Comparison of ENCODE assay signal across 25 mouse cellular contexts in the genomic region with DNA sequence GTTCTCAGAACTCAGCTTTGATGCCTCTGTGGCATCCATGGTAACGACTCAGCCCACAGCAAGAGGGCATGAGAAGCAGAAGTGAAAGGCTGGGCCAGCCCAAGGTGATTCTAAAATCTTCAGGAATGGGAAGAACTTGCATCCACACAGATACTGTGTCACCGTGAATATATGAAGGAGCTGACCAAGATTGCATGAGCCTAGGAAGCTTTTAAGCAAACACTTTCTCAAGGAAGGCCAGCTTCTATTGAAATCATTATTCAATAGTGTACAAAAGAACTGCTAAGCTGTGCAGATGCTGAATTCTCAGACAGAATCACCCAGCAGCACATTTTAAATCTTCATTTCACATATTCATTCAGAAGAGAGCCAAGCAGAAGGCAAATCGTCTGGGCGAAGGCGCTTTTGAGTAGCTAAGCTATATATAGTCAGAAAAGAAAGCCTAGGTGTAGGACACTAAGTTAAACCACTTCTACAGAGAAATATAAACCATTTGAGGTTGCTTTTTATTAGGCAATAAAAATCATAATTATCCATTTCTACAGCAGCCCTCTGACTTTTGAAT.
A peak's percentile ranks its signal among the peaks of the same experiment; 100 is the strongest.
DNase-seq lines count a peak whose midpoint lies in the region; ATAC-seq and TF ChIP-seq lines count a peak whose summit lies in the region.
"Had no signal": no experiment of that assay in that cellular context is flagged by ENCODE, and none has a peak within 500 bp of the region (broad histone marks: within the 10 kb centered on the region; RNA-seq: fewer than 3 reads in every experiment).

No protein-coding gene starts in this region.

- 60% methylated on average over 5 of the region's 5 CpGs for WGBS in forebrain, postnatal 0 days
- WGBS in forebrain, embryonic 13.5 days = 75% methylated on average over 5 of the region's 5 CpGs
- 53% methylated on average over 5 of the region's 5 CpGs for WGBS in midbrain, embryonic 16.5 days

- ATAC-seq in forebrain, postnatal 0 days = peak; percentile 51
- ATAC-seq in forebrain, embryonic 13.5 days = no peak
- peak; percentile 57; the same call in 1 of the 2 replicates for ATAC-seq in midbrain, embryonic 16.5 days
- ATAC-seq: intestine, embryonic 16.5 days had no signal

- peak; percentile 9 for DNase-seq in forebrain, postnatal 0 days
- peak; percentile 17 to 18 for DNase-seq in left cerebral cortex, postnatal 14 days (ENCODE audit: low spot score in 2 of 2)
- no peak for DNase-seq in left cerebral cortex, adult 11 months (ENCODE audit: low spot score)
- no peak for DNase-seq in lung, postnatal 25 days (ENCODE audit: low spot score)
- no peak for DNase-seq in gastrocnemius, adult 8-10 months (ENCODE audit: low spot score in 2 of 2)
- DNase-seq: adrenal gland, adult 8-10 months; cerebellum, adult 11 months; cerebellum, adult 9-11 months; gastrocnemius, postnatal 36 days; heart, adult 18-20 months; heart, postnatal 4 days; kidney, adult 8-10 months; kidney, postnatal 14 days; liver; lung, adult 2 months; lung, postnatal 10 days had no signal

- TF ChIP-seq CTCF in forebrain, postnatal 0 days (IDR thresholded peaks at IDR 0.05; ENCODE audit: low read depth) = no peak
- TF ChIP-seq CTCF in cortical plate, adult 2 months (IDR thresholded peaks at IDR 0.05; ENCODE audit: extremely low read depth, insufficient read depth, low read length) = no peak

- H3K27ac ChIP-seq in forebrain, postnatal 0 days (ENCODE audit: low read depth, low read length) = no peak overlapping the region
- H3K27ac ChIP-seq in forebrain, embryonic 13.5 days = no peak overlapping the region
- H3K27ac ChIP-seq in cortical plate, adult 2 months (ENCODE audit: insufficient read depth, low read length) = peak overlapping the region; percentile 57; the same call in 1 of the 2 replicates
- H3K27ac ChIP-seq in midbrain, embryonic 16.5 days (ENCODE audit: low read length) = peak overlapping the region; percentile 44; the same call in 1 of the 2 replicates
- H3K27ac ChIP-seq: hindbrain, embryonic 13.5 days; liver, embryonic 14.5 days; neural tube, embryonic 13.5 days had no signal

- H3K4me3 ChIP-seq in forebrain, postnatal 0 days (ENCODE audit: low read depth, low read length) = no peak overlapping the region
- no peak overlapping the region for H3K4me3 ChIP-seq in forebrain, embryonic 13.5 days
- no peak overlapping the region for H3K4me3 ChIP-seq in cortical plate, adult 2 months (ENCODE audit: insufficient read depth, low read length)
- H3K4me3 ChIP-seq in midbrain, embryonic 16.5 days (ENCODE audit: low read depth, low read length) = no peak overlapping the region
- H3K4me3 ChIP-seq: erythroblast, embryonic 14.5 days; hindbrain, embryonic 13.5 days; neural tube, embryonic 13.5 days had no signal

- H3K9me3 ChIP-seq in forebrain, postnatal 0 days (ENCODE audit: low read length) = no peaks in the 10 kb centered on the region
- no peaks in the 10 kb centered on the region for H3K9me3 ChIP-seq in forebrain, embryonic 13.5 days (replicated peaks)
- H3K9me3 ChIP-seq in midbrain, embryonic 16.5 days (replicated peaks; ENCODE audit: control insufficient read depth, low read length, poor library complexity, severe bottlenecking) = no peaks in the 10 kb centered on the region
- H3K9me3 ChIP-seq: hindbrain, embryonic 13.5 days; neural tube, embryonic 13.5 days had no signal

- H3K4me2 ChIP-seq in forebrain, postnatal 0 days (ENCODE audit: low read depth) = no peak overlapping the region
- no peak overlapping the region for H3K4me2 ChIP-seq in forebrain, embryonic 13.5 days
- H3K4me2 ChIP-seq in midbrain, embryonic 16.5 days (ENCODE audit: low read length) = no peak overlapping the region
- H3K4me2 ChIP-seq: heart, embryonic 11.5 days; hindbrain, embryonic 13.5 days; neural tube, embryonic 13.5 days had no signal

- H3K36me3 ChIP-seq in forebrain, postnatal 0 days (ENCODE audit: insufficient read depth) = no peaks in the 10 kb centered on the region
- no peaks in the 10 kb centered on the region for H3K36me3 ChIP-seq in forebrain, embryonic 13.5 days (ENCODE audit: poor library complexity, severe bottlenecking)
- peaks cover 2% of the 10 kb centered on the region; the same call in 1 of the 2 replicates for H3K36me3 ChIP-seq in midbrain, embryonic 16.5 days (ENCODE audit: control insufficient read depth, insufficient read depth, low read length)
- H3K36me3 ChIP-seq: hindbrain, embryonic 13.5 days; neural tube, embryonic 13.5 days had no signal

- TF ChIP-seq POLR2A in cortical plate, adult 2 months (IDR thresholded peaks at IDR 0.05; ENCODE audit: extremely low read depth, insufficient read depth, low read length) = no peak

- intact Hi-C loops in left cerebral cortex, postnatal 14 days (cut with DNase I) = no loop called here

- no peaks in the 10 kb centered on the region for H3K4me1 ChIP-seq in forebrain, postnatal 0 days (ENCODE audit: insufficient read depth)
- peaks cover 7% of the 10 kb centered on the region for H3K4me1 ChIP-seq in forebrain, embryonic 13.5 days
- peaks cover 9% of the 10 kb centered on the region for H3K4me1 ChIP-seq in cortical plate, adult 2 months (ENCODE audit: control insufficient read depth, insufficient read depth, low read length)
- H3K4me1 ChIP-seq in midbrain, embryonic 16.5 days (ENCODE audit: control insufficient read depth, insufficient read depth, low read length) = no peaks in the 10 kb centered on the region
- H3K4me1 ChIP-seq: neural tube, embryonic 13.5 days had no signal

- H3K27me3 ChIP-seq in forebrain, postnatal 0 days (ENCODE audit: insufficient read depth, low read length) = no peaks in the 10 kb centered on the region
- H3K27me3 ChIP-seq in forebrain, embryonic 13.5 days = no peaks in the 10 kb centered on the region
- H3K27me3 ChIP-seq in midbrain, embryonic 16.5 days (ENCODE audit: control insufficient read depth, insufficient read depth, low read depth, low read length) = no peaks in the 10 kb centered on the region
- H3K27me3 ChIP-seq: hindbrain, embryonic 13.5 days; neural tube, embryonic 13.5 days had no signal

- H3K9ac ChIP-seq in forebrain, postnatal 0 days = no peak overlapping the region
- no peak overlapping the region for H3K9ac ChIP-seq in forebrain, embryonic 13.5 days
- no peak overlapping the region for H3K9ac ChIP-seq in midbrain, embryonic 16.5 days (ENCODE audit: low read depth, low read length)
- H3K9ac ChIP-seq: hindbrain, embryonic 13.5 days; liver, embryonic 14.5 days; neural tube, embryonic 13.5 days had no signal

Comparison
In these comparisons a context has a peak if more than half of its experiments do, and no peak if none do; other contexts are left out.
1. DNase-seq: peak in forebrain, postnatal 0 days (single experiment) and left cerebral cortex, postnatal 14 days (2 of 2); none in left cerebral cortex, adult 11 months (single experiment), lung, postnatal 25 days (single experiment) and gastrocnemius, adult 8-10 months (0 of 2).
2. H3K27ac ChIP-seq: peak in cortical plate, adult 2 months (single experiment) and midbrain, embryonic 16.5 days (single experiment); none in forebrain, postnatal 0 days (single experiment) and forebrain, embryonic 13.5 days (single experiment).